Mouse (Mus musculus): Measurements from ENCODE around the gene Fgfr2.

Gene Fgfr2

GRCm38 (mm10) chr7:132619549-132619948 lies 503.6 kb downstream of the Fgfr2 start:
- no peak for DNase-seq (ENCODE audit: low read depth, low spot score)

GRCm38 (mm10) chr7:132617021-132617564 lies 506.1 kb downstream of the Fgfr2 start:
- DNase-seq (ENCODE audit: low read depth, low spot score) = no peak

DNA sequence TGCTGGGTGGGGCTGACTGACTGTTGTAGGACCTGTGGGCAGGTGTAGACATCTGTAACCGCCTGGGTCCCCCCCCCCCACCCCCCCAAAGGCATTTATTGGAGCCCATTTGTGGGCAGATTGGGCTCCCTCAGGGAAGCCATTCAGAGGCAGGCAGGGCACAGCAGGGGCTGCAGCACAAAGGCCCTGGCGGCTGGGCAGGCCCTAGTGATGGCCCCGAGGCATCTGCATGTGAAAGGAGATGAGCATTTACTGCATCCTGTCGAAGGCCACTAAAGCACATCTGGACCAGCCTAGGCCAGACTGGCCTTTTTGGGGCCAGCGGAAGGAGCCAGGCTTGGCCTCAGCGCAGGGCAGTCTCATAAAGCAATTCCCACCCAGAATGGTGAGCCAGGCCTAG lies 506.8 kb downstream of the Fgfr2 start:
- DNase-seq (ENCODE audit: low read depth, low spot score) = no peak

DNA sequence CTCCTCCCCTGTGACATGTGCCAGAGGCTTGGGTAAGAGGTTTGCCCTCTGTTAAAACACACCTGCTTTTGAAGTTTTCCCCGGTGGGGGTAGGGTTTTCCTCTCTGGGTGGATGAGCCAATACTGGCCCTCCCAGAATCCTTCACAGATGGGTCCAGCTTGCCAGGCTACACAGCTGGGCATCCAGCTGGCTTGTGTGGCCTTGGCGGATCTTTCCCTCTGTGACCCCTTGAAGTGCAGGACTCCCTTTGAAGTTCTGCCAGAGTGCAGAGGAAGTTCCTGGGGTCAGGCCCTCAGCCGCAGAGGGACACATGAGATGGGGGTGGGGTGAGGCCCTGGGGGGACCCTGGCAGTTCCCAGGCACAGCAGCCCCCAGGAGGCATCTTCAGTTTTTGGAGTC lies 507.8 kb downstream of the Fgfr2 start:
- no peak for DNase-seq (ENCODE audit: low read depth, low spot score)

DNA sequence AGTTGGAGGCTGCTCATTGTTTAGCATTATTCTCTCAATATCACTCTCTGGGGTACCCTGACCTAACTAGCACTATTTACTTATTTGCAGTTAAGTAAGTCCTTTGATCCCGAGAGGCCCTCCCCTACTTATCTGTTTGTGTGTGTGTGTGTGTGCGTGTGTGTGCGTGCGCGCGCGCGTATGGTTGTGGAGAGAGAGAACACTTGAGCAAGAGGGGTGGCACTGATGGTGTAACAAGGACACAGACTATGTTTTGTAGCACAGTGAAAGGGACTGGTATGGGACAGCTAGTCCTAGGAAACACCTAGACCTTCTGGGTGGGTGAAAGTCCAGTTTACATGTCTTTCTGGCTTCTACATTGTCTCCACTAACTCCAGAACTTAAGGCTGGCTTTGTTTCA lies 511.6 kb downstream of the Fgfr2 start:
- DNase-seq (ENCODE audit: low read depth, low spot score) = no peak

DNA sequence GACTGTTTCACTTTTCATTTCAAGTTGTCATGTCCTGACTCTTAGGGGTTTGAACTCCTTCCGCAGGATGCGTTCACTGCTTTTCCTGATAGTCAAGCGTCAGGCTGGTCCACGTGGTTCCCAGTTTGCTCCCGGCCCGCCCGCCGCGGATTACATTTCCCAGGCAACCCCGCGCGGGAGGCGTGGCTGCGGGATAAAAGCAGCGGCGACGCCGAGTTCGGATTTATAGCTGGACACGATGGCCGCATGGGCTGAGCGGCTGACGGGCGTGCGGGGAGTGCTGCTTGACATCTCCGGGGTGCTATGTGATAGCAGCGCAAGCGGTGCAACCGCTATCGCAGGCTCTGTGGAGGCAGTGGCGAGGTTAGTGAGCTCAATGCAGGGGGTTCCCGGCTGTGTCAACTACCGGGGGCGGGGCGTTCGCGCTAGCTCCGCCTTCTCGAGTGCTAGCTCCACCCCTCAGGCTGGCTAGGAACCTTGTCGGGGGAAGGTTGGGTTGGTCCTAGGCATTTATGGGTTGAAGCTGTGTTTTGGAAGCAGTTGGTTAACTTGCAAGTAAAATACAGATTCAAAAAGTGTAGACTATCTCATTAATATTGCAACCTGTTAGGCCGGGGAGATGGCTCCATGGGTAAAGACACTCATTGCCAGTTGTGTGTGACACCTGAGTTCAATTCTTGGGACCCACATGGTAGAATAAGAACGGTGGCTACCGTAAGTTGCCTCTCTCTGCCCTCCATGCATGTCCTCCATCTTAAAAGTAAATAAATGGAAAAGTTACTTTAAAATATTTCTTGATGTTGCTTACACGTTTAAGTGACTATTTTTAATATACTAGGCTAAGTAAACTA lies 512.5 kb downstream of the Fgfr2 start, which contains the start of gene Lhpp:
Lhpp (plus strand) TSS at position 171 of the 851 bp plus-strand sequence.
- no peak for DNase-seq (ENCODE audit: low read depth, low spot score)

DNA sequence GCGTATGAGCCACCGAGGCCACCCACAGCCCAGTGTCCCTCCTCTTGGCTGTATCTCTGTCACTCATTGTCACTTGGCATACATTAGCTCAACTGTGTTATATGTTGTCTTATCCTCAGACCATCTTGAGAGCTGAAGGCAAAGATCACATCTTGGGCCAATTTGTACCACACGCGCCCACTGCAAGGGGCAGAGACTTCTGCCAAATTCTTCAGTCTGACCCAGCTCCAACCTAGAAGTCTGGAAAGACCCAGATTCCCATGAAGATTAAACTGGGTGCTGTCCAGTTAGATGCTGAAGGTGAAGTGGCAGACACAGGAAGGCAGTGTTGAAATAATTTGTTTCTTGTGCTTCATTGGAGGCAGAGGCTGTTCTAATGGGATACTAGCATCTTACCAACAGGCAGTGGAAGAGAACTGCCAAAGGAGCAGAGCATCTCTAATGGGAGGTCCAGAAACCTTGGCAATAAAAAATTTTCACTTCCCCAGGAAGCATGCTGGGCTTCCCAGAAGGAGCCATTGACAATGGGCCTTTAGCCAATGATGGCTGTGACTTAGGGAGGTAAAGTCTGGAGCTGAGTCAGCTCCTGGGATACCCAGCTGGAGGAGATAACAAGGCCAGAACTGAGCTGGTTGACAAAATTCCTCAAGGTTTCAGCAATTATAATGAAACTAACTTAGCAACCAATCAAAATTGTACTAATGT lies 514.7 kb downstream of the Fgfr2 start:
- no peak for DNase-seq (ENCODE audit: low read depth, low spot score)

DNA sequence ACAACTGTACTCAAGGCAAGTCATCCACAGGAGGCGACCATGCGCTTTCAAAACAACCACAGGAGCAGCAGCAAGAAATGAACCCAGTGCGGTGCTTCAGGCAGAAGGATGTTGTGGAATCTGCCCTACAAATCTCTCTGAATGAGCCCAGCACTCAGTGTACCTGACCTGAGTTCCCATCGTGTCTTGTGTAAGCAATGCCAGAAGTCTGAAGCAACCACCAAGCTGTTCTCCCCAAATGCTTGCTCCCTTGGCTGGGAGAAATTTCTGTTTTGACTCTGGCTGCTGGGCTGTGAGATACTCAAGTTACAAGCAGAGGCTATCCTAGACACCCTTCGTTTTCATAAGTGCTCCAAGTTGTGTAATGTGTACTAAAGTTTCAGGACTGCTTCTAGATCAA lies 517.5 kb downstream of the Fgfr2 start:
- no peak for DNase-seq (ENCODE audit: low read depth, low spot score)

DNA sequence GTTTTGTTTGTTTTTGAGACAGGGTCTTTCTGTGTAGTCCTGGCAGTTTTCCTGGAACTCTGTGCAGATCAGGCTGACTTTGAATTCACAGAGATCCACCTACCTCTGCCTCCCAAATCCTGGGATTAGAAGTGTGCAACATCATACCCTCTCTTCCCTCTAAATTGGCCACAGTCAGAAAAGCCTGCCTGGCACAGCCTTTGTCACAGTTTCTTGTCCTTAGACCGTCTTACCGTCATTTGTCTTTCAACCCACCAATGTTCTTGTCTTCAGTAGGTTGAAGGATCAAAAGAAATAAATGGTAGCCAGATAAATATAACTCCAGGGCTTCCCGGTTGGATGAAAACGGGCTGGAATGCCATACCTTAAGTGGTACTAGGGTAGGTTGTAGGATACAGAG lies 518.4 kb downstream of the Fgfr2 start:
- DNase-seq (ENCODE audit: low read depth, low spot score) = no peak

DNA sequence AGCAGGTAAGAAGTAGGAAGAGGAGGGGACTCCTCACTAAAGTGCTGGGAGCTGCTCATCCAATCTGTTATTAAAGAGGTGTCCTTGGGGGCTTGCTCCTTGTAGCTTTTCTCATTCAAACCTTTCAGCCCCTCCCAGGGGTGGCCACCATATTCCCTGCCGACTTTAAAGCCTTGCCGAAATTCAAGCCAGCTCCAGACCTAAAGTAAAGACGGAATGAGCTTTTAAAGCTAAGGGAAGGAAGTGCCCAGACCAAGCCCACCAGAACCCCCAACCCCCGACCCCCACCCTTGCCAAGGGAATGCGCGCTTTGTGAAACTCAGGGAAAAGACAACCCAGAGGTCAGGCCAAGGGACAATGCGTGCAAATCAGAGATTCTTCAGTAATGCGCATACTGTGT lies 522.2 kb downstream of the Fgfr2 start:
- no peak for DNase-seq (ENCODE audit: low read depth, low spot score)

DNA sequence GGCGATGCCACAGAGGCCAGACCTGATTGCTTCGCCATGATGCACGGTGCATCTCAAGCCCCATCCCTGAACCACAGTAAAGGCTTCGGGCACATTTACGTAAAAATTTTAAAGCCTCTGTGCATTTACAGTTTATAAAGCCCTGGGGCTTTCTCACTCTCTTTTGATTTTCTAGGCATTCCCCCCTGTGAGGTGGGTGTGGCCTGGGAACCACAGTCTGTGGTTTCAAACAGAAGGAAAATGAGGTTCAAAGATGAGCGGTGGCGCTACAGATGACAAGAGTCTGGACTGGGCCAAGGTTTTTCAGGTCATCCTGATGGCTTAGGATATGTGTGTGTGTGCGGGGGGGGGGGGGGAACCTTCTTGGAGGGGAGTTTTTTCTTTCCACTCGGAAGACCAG lies 523.1 kb downstream of the Fgfr2 start:
- no peak for DNase-seq (ENCODE audit: low read depth, low spot score)

DNA sequence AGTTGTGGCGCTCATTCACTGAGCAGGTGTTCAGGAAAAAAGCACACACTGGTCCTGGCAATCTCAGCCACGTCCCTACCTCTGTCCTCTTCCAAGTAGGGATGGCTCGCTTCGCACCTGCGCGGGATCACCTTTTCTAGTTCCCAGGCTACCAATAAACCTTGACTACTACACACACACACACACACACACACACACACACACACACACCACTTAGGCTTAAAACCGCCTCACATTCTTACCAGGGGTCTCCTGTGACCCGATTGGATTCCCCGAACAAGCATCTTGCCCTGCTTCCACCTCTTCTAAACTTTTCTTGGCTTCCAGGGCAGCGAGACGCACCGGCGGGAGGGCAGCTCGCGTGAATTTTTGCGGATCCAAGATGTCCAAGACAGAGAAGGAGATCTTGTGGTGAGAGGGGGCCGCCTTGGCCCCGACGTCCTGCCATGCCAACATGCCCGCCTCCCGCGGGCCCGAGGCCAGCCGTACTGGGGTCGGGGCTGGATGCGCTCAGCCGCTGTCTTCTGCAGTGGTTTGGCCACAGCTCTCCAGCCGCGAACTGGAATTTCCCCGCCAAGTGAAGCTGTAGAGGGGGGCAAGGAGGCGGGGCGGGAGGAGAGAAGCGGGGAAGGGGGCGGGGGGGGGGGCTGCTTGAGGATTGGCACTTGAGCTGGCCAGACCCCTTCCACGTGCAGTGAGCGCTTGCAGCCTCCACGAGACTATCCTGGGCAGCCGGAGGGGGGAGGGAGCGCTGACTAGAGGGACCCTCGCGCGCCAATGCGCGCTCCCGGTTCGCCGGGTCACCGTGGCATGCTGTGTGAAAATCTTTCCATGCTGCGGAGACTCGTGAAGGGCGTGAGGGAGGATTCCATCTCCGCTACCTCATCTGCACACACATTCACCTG lies 523.8 kb downstream of the Fgfr2 start, which contains the start of gene Nkx1-2:
Nkx1-2 (minus strand) TSS at position 567 of the 905 bp plus-strand sequence.
- DNase-seq (ENCODE audit: low read depth, low spot score) = no peak

- no peak for DNase-seq (ENCODE audit: low read depth, low spot score)
Observed at GRCm38 (mm10) chr7:132597251-132598041, 525.7 kb downstream of the Fgfr2 start.

DNA sequence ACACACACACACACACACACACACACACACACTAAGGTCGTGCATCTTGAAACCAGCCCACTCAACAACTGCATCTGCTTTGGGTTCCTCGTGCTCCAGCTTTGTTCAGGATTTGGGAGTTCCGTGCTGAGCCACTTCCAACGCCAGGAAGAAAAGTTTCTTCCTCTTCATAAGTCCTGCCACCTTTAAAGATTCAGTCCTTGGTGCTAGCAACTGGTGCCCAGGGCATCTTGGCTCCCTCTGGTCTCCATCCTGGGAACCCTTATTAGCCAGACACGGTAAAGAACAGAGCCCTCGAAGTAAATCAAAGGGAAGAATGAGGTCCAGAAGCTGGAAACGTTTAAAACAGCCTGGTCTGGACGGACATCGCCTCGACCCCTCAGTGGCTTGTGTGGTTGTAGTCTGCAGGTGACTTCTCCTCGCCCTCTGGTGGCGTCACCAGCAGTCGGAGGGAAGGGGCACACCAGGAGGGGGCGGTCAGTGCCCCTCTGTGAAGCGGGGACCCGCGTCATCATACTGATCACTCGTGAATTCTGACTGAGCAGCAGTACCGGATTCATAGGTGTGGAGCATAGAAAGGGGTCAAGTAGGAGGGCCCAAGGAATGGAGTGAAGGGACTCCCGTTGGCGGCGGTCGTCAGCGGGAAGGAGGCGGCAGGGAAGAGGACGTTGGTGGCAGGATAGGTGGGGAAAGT lies 526.4 kb downstream of the Fgfr2 start:
- DNase-seq (ENCODE audit: low read depth, low spot score) = no peak

DNA sequence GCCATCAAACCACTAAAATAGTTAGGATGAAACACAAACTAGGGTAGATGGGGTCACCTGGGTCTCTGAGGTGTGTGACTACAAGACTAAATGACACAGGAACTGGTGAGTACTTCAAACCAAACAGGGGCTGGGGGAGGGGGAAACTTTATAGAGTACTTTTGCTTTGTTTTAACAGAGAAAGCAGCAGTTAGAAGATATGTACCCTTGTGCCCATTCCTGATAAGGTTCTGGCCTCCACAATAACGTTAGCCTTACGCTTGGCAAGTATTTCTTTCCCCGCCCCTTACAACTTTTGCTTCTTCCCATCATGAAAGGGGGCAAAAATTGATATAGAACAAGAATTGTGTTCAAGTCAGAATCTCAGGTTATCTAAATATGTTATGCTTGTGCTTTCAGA lies 527.4 kb downstream of the Fgfr2 start:
- no peak for DNase-seq (ENCODE audit: low read depth, low spot score)

DNA sequence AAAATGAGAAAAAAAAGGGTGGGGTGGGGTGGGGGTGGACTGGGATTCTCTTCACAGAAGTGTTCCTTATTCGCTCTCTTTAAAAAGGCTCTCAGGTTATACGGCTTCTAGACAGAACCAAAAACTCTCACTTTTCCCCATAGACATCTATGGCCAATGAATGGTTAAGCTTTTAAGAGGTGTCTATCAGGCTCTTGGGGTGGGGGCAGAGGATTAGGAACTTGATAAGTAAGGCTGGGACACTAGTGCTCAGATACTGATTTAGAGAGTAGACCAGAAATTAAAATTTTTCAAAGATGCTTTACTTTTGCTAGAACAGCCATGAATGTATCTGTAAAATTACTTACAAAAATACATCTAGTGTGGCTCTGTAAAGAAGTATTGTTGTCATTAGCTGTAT lies 528.8 kb downstream of the Fgfr2 start:
- no peak for DNase-seq (ENCODE audit: low read depth, low spot score)

- no peak for DNase-seq (ENCODE audit: low read depth, low spot score)
Observed at GRCm38 (mm10) chr7:132593762-132594161, 529.4 kb downstream of the Fgfr2 start.

GRCm38 (mm10) chr7:132589610-132590009 lies 533.5 kb downstream of the Fgfr2 start:
- no peak for DNase-seq (ENCODE audit: low read depth, low spot score)

GRCm38 (mm10) chr7:132587167-132587566 lies 536.0 kb downstream of the Fgfr2 start:
- DNase-seq (ENCODE audit: low read depth, low spot score) = no peak
